Mouse (Mus musculus) 416B (cell line): Measurements from ENCODE around the gene Zfhx3.

Experiments
- DNase-seq: peaks from one replicate; pipeline ENCODE4 v3.0.0; 2011; ENCODE audit warnings: low read depth

Gene Zfhx3

GRCm38 (mm10) chr8:108662766-108663165 lies 720.3 kb downstream of the Zfhx3 start:
- DNase-seq = peak; percentile 20

- no peak for DNase-seq
Observed at GRCm38 (mm10) chr8:108671939-108672515, 729.6 kb downstream of the Zfhx3 start.

- no peak for DNase-seq
Observed at GRCm38 (mm10) chr8:108675001-108675525, 732.6 kb downstream of the Zfhx3 start.

GRCm38 (mm10) chr8:108689694-108690093 lies 747.2 kb downstream of the Zfhx3 start:
- no peak for DNase-seq

GRCm38 (mm10) chr8:108690576-108691455 lies 748.4 kb downstream of the Zfhx3 start:
- DNase-seq = peak; percentile 18

GRCm38 (mm10) chr8:108691456-108692238 lies 749.2 kb downstream of the Zfhx3 start:
- peak; percentile 68 for DNase-seq

- DNase-seq = peak; percentile 52
Observed at GRCm38 (mm10) chr8:108692239-108692627, 749.8 kb downstream of the Zfhx3 start.

- no peak for DNase-seq
Observed at GRCm38 (mm10) chr8:108692669-108693665, 750.5 kb downstream of the Zfhx3 start.

GRCm38 (mm10) chr8:108693841-108694240 lies 751.4 kb downstream of the Zfhx3 start:
- DNase-seq = peak; percentile 56

GRCm38 (mm10) chr8:108694516-108694915 lies 752.1 kb downstream of the Zfhx3 start:
- no peak for DNase-seq

- no peak for DNase-seq
Observed at GRCm38 (mm10) chr8:108695242-108695880, 752.9 kb downstream of the Zfhx3 start.

GRCm38 (mm10) chr8:108695938-108696630 lies 753.6 kb downstream of the Zfhx3 start:
- no peak for DNase-seq

- no peak for DNase-seq
Observed at GRCm38 (mm10) chr8:108696631-108697410, 754.4 kb downstream of the Zfhx3 start.

- DNase-seq = no peak
Observed at GRCm38 (mm10) chr8:108697589-108697988, 755.1 kb downstream of the Zfhx3 start.

GRCm38 (mm10) chr8:108698101-108698660 lies 755.7 kb downstream of the Zfhx3 start:
- no peak for DNase-seq

- DNase-seq = no peak
Observed at GRCm38 (mm10) chr8:108699011-108699410, 756.6 kb downstream of the Zfhx3 start.

- no peak for DNase-seq
Observed at GRCm38 (mm10) chr8:108699454-108700345, 757.3 kb downstream of the Zfhx3 start.
